Mouse (Mus musculus) regulatory T cell (primary cell): ENCODE measurements around the gene Aqp1.

ENCODE experiments used
- in situ Hi-C: fragments of 300-600 bp; cut with MboI, MseI; formaldehyde crosslinking; loops from one replicate; pipeline ENCODE4 v1.15.1; 2025; ENCODE audit warnings: high pct_unique_total_duplicates

Aqp1 gene

DNA sequence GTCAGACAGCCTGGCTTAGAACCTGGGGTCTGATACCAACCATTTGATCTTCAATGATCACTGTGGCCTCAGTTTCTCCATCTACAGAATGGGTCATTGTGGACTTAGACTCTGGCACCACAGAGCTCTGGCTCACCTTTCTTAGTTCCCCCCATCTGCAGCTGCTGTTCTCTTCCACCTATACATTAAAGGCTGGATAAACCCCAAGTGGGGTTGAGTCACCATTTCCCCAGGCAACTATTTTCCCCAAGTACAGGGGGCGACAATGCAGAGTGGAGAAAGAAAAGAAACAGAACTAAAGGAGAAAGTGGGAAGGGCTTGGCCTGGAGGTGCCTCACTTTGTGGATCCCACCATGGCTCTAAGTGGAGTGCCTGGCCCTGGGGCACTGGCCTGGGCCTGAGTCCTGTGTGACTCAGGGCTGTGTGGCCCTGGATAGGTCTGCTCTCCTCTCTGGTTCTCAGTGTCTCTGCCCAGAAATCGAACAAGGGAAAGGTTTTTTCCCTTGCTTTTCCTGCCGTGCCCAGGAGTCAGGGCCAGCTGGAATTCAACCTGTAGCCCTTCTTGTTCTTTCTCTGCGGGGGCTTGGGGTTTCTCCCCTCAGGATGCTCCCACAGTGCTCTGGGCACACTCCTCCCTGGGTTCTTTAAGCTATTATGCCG lies 20.9 kb downstream of the Aqp1 start:
- in situ Hi-C loops = loop anchor here (25.0 kb wide), 1 partner anchor 695 kb away; no protein-coding TSS in a partner anchor

DNA sequence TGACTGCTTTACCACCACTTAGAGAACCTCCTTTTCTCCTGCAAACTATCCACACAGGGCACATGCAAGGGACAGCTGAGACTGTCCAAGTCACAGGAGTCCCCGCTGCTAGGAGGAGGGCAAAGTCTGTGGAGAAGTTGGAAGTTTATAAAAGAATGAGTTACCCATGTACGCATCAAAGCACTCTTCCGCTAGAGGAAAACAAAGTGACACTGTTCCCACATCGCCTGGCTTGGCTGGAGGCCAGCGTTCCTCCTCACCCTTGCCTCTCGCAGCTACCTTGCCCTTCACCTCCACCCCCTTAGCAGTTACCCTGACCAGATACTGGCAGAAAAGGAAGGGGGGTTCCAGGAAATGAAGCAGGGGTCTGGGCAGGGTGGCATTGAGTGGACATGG lies 21.4 kb downstream of the Aqp1 start:
- in situ Hi-C loops = loop anchor here (25.0 kb wide), 1 partner anchor 695 kb away; no protein-coding TSS in a partner anchor

DNA sequence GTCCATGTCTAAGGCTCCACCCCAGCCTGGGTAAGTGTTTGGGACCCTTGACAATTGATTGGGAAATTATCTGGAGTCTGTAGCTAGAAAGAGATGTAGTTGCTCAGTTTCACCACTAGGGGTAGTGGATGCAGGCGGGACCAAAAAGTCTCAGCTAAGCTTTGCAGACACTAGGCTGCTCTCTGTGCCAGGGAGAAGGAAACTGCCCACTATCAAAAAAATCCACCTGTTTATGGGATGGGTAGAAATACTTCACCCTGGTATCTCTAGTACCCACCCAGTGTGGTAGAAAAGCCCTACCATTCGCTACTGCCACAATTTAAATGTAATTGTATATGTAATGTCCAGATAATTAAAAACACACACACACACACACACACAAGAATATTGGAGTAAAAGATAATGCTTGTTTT lies 22.5 kb downstream of the Aqp1 start:
- in situ Hi-C loops = loop anchor here (25.0 kb wide), 1 partner anchor 696 kb away; no protein-coding TSS in a partner anchor

DNA sequence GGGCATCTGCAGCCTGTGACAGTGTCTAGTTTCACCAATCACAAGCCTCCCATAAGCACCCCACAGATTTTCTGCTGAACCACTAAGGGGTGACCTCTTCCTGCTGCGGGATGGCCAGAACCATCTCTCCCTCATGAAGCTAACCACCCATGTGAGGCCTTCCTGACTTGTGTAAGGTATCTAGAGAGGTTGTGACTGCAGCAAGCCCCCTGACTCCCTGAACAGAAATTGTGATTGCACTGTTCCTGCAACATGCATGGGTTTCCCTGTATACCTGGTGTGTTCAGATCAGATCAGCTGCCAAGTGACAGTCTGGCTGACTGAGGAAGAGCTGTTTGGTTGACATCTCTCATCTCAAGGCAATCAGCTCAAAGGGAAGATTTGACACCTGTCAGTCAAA lies 26.4 kb downstream of the Aqp1 start:
- in situ Hi-C loops = loop anchor here (25.0 kb wide), 1 partner anchor 700 kb away; no protein-coding TSS in a partner anchor

DNA sequence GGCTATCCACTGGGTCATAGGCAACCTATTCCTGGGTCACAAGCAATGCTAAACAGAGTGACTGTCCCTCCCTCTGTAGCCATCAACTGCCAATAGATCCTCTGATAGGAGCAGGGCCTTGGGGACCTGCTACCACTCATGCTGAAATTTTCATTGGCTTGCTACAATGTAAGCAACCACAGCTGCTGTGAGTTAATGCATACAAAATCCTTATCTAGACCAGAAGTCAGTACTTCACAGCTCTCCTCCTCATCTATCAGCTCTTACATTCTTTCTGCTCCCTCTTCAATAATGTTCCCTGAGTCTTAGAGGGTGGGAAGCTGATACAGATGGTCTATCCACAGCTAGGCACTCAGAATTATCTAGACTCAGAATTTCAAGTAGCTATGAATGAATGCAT lies 30.9 kb downstream of the Aqp1 start:
- in situ Hi-C loops = loop anchor here (25.0 kb wide), 1 partner anchor 705 kb away; no protein-coding TSS in a partner anchor

DNA sequence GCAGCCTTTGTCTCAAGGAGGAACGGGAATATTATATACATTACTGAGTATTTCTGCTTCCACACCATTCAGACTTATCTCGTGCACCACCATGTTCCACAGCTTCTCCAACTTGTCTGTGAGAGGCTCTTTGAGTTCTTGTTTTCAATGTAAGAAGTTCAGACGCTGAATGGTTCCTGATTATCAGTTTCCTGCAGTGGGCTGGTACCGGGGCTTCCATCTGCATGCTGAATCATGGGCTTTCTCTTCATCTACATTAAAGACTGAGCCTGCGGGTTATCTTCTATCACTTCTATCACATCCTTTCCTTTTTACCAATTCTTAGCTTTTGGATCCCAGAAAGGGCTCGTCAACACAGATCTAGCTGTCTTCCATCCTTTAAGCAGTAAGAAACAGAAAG lies 34.6 kb downstream of the Aqp1 start:
- in situ Hi-C loops = loop anchor here (25.0 kb wide), 1 partner anchor 709 kb away; no protein-coding TSS in a partner anchor

DNA sequence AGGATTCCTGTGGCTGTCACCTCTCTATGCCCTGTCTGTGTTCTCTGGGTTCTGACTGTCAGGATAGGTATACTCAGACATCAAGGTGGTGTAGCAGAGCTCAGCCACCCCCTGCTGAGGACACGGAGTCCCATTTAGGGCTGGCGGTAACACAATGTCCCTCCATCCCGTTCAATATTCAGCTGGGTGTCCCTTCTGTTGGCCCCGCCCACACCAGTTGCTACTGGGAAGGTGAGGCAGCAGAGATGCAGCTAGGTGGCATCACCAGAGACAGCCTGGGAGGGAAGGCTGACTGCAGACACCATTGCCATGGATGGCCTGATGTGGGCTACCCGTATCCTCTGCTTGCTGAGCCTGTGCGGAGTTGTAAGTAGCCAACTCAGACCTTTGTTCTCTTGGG lies 39.8 kb downstream of the Aqp1 start, which contains the start of gene Ghrhr:
Gene Ghrhr, plus strand, starts transcription at position 220 of the 400 bp plus-strand sequence.
- in situ Hi-C loops = no loop called here

DNA sequence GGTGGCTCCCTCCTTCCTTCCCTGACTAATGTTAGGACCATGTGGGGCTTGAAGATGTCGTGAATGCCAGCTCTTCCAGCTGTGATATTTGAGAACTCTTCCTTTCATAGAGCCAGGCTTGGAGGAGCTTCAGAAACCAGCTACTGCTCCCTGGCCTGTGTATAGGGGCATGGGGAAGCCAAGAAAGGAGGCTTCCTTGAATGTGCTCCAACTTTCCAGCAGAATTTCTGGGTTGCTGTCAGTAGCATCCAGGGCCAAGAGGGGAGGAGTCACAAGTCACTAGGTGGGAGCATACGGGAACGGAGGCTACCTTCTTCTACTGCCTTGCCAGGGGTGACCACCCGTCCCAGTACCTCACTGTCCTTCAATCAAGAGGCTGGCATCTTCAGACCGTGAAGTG lies 40.3 kb downstream of the Aqp1 start:
- in situ Hi-C loops = no loop called here

DNA sequence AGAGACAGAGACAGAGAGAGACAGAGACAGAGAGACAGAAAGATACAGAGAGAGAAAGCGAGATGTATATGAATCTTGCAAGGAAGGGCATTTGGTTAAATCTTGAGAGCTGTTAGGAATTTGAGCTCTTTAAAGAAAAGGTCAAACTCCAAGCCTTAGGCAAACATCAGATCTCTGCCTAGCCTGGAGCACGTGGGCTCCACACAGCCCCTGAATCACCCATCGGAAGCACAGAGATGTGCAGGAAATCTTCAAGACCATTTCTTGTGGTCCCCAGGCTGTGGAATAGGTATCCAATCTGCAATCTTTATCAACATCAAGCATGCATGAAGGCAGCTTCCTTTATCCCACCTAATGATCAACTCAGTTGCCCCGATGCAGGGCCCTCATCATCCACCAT lies 41.2 kb downstream of the Aqp1 start:
- in situ Hi-C loops = no loop called here

DNA sequence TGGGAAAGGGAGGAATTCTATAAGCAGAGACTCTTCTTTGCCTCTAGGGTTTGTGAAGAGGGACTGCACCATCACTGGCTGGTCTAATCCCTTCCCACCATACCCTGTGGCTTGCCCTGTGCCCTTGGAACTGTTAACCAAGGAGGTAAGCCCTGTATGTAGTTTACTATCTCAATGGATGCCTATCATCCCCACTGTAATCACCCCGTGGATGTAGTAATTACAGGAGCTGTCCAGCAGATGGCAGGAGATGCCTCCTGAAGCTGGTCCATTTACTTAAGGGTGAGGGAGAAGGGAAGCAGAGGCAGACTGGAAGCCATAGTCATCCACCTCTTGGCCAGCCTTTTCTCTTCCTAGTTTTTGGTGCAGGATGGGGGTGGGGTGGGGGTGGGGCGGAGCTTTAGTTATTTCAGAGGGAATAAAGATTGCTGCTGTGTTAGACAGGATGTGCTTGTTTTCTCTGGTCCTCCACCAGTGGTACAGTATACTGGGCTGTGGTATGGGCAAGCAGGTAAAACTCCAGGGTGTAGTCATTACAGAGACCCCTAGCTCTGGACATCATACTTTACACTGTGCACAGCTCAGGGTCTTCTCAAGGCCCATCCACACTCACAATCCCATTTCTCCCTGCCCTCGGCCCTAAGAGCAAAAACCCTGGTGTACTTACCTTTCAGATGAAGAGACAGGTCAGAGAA lies 43.6 kb downstream of the Aqp1 start:
- in situ Hi-C loops = loop anchor here (5.0 kb wide), 1 partner anchor 142 kb away; no protein-coding TSS in a partner anchor

DNA sequence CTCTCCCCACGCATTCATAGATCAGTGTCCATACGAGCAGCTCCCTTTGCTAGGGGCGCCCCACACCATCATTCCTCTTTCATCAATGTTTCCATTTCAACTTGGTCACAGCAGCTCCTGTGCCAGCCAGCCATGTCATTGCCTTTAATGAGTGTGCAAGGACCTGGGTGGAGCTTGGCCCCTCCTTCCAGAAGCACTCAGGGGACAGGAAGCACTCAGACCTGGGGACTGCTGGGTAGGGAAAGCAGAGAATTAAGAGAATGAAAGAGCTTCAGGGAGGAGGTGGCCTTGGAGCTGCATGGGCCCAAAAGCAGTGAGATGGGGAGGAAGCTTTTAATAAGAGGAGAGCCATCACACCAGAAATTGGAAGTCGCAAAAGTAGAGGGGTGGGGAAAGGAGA lies 45.7 kb downstream of the Aqp1 start:
- in situ Hi-C loops = loop anchor here (5.0 kb wide), 1 partner anchor 145 kb away; no protein-coding TSS in a partner anchor

DNA sequence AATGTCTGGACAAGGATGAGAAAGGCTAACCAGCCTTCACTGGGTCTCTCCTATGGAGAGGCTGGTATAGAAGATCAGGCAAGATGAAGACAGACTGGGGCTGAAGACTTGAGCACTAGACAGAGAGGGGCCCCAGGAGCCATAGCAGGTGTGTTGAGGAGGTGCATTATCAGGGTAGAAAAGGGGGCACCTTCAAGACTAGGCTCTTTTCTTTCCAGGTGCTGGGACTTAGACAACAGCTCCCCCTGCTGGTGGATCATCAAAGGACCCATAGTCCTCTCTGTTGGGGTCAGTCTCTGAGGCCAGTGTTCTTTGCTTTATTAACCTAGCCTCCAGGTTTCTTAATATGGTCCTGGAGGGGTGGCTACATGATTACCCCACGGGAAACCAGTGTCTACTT lies 47.7 kb downstream of the Aqp1 start:
- in situ Hi-C loops = loop anchor here (5.0 kb wide), 1 partner anchor 147 kb away; no protein-coding TSS in a partner anchor

DNA sequence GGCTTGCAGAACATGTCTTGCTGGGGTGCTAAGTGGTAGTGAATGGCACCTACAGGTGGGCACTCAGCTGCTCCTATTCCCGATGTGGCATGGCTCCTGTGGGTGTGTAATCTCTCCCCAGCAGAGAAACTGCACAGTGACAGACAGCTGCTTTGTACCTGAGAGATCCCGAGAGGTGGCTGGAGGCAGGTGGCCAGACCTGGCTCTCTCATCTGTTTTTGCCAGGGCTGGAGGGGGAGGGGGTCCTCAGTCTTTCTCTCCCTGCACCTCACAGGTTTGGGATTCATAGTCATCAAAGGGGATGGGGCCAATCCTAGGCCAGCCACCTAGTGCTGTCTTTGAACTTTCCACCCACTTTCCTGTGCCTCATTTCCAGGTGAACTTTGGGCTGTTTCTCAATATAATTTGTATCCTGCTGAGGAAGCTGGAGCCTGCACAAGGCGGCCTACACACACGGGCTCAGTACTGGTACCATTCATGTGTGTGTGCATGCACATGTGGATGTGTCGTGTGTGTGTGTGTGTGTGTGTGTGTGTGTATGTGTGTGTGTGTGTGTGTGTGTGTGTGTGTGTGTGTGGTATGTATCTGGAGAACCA lies 48.2 kb downstream of the Aqp1 start:
- in situ Hi-C loops = loop anchor here (5.0 kb wide), 1 partner anchor 147 kb away; no protein-coding TSS in a partner anchor

DNA sequence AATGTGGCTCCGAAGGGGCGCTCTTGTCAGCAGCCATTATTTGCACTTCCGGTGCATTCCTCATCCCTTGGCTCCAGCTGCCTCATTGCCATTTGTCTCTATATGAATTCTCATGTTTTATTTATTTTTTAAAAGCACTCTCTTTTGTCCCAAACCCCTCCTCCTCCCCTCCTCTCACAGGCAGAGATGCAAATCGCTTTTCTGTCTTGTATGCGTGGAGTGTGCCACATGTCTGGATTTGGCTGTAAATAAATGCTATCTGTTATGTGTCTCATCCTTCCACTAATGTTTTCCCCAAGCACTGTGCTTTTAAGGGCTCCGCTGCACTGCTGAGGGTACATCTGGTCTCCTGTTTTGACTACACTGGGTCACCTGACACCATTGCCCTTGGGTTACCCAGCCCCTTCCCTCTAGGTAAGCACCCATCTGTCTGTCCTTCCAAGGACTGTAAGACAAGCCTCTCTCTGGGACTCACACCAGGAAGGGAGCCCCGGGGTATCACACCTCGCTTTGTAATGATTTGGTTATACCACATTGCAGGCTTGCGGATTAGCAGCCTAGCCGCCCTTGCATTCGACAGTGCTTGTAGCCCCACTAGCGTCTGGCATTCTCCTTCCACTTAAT lies 52.4 kb downstream of the Aqp1 start:
- in situ Hi-C loops = no loop called here

DNA sequence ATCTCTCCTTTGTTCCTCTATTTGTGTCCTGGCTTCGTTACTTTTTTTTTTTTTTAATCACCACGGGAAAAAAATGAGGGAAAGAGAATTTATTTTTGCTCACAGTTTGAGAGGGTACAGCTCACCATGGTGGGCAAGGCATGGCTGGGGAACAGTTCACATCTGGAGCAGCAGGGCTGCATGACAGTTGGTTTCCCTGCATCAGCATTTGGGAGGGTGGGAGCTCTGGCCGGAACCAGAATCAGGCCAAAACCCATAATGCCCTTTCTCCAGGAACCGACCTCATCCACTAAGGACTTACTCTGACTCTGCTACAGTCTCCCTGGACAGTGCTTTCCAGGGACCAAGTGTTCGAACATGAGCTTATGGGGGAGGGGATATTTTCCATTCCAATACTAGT lies 53.1 kb downstream of the Aqp1 start:
- in situ Hi-C loops = no loop called here

DNA sequence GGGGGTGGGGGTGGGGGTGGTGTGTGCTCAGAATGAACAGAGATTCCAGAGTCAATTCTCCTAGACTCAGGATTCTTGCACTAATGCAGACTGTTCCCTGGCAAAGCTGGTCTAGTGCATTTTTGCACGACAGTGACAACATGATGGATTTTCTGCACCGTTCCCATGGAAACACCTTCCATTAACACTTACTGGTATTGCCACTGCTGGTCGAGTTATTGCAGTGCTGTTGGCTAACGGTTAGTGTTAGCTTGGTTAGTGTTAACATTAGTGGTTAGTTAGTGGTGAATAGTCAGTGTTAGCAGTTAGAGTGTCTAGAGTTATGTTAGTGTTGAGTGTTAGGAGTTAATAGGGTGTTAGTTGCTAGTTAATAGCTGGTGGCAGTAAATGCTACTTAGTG lies 55.6 kb downstream of the Aqp1 start:
- in situ Hi-C loops = no loop called here

DNA sequence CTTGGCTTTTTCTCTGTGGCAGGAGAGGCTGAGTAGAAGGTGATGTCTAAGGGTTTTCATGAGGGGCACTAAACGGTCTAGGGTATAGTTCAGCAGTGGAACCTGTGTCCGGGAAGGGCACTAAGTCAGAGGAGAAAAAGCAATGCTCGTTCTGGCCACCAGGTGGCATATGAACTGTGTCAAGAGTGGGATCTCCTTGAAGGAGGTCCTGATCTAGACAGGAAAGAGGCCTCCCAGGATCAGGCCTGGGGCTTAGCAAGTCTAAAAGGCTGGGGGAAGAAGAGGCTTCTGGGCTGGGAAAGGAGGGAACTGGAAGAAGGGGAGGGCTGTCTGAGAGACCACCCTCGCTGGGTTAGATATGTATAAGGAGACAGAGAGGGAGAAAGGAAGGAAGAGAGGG lies 56.2 kb downstream of the Aqp1 start:
- in situ Hi-C loops = no loop called here

DNA sequence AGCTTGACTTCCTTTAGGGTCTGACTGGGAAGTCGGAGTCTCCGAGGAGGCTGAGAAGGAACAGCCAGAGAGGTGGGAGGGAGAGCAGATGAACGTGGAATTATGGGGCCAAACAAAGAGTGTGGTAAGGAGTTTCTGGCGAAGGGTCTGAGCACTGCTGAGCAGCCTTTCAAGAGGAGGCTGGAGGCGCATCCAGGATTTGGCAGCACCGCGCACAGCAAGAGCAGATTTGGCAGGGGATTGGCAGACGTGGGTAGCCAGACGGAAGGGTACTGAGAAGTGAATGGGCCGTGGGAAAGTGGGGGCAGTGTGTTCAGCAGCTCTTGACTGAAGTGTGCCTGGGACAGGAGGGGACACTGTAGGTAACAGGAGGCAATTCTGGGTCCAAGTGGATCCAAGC lies 58.6 kb downstream of the Aqp1 start:
- in situ Hi-C loops = no loop called here

DNA sequence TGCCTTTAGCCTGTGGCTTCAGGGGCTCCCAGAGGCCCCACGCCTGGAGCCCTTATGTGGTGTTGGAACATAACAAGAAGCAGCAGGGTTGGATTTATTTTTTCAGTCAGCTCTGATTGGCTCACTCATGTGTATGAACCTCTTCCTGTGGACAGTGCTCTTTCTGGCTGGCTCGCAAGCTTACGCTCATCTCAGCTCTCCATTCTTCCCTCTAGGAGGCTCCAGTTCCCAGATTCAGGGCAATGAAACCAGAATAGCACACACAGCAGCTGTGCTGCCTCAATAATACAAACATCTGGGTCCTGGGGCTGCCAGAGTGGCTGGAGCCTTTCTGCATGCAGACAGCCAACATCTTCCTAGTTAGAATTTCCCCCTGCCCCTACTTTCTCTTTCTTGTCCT lies 59.9 kb downstream of the Aqp1 start:
- in situ Hi-C loops = no loop called here

DNA sequence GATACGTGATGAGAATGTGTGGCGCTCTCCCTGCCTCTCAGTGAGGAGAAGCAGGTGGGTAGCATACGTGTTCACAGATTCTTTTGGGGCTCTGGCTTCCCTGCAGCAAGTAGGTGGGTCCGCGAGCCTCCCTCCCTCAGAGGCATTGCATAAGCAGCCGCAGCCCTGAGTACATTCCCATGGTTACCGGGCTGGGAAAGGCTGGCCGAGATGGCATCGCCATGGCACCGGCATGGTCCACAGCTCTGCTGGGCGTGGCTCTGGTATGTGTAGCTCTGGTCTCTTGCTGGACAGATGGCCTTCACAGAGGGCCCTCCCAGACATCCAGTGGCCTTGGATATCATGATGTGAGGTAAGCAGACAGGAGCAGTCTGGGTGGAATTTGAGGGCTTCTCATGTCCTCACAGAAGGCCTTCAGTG lies 60.4 kb downstream of the Aqp1 start:
- in situ Hi-C loops = no loop called here
